Mouse (Mus musculus): Measurements from ENCODE around the gene Stk11ip.

Stk11ip gene

GRCm38 (mm10) chr1:75570403-75570802 is 49.1 kb downstream of the Stk11ip start:
- DNase-seq (ENCODE audit: low spot score): no peak

- no peak for DNase-seq (ENCODE audit: low spot score)
Measured at GRCm38 (mm10) chr1:75572776-75573175, 51.4 kb downstream of the Stk11ip start.

- DNase-seq (ENCODE audit: low spot score): no peak
Measured at GRCm38 (mm10) chr1:75573715-75574114, 52.4 kb downstream of the Stk11ip start.

- DNase-seq (ENCODE audit: low spot score): no peak
Measured at GRCm38 (mm10) chr1:75574476-75575310, 53.4 kb downstream of the Stk11ip start.

GRCm38 (mm10) chr1:75581936-75582624 is 60.8 kb downstream of the Stk11ip start:
- DNase-seq (ENCODE audit: low spot score): no peak

GRCm38 (mm10) chr1:75582625-75582956 is 61.3 kb downstream of the Stk11ip start:
- no peak for DNase-seq (ENCODE audit: low spot score)

- DNase-seq (ENCODE audit: low spot score): no peak
Measured at GRCm38 (mm10) chr1:75583034-75583433, 61.7 kb downstream of the Stk11ip start.

- no peak for DNase-seq (ENCODE audit: low spot score)
Measured at GRCm38 (mm10) chr1:75586791-75587190, 65.5 kb downstream of the Stk11ip start.

Data from yolk sac, embryonic 10.5 days (tissue).